8 mouse cellular contexts compared by ENCODE assay signal in genomic region chr14:40894576-40895247, GRCm38 (mm10). TPM values are rescaled to one million over a fixed set of nuclear protein-coding genes. Genes with fewer than 3 reads are reported as not detected.
A peak's percentile ranks its signal among the peaks of the same experiment; 100 is the strongest.
DNase-seq lines count a peak whose midpoint lies in the region; ATAC-seq lines count a peak whose summit lies in the region.

No protein-coding gene starts in this region.

- ATAC-seq in hindbrain, embryonic 14.5 days (ENCODE audit: low FRiP score): peak; percentile 92

- DNase-seq in T-cell, adult 2 months (ENCODE audit: low spot score): peak; percentile 59
- peak; percentile 79 to 86 for DNase-seq in cerebellum, postnatal 25 days
- DNase-seq in frontal cortex, postnatal 36 days (ENCODE audit: low spot score in 2 of 2): peak; percentile 85 to 89
- peak; percentile 83 for DNase-seq in hindbrain, embryonic 14.5 days (ENCODE audit: low spot score)
- DNase-seq in layer of hippocampus, postnatal 36 days: peak; percentile 79 to 80
- peak; percentile 88 for DNase-seq in lung, postnatal 25 days (ENCODE audit: low spot score)
- peak; percentile 85 for DNase-seq in retina, postnatal 1 day
- DNase-seq in thymus, postnatal 4 days: peak; percentile 86

- H3K9me3 ChIP-seq in hindbrain, embryonic 14.5 days (ENCODE audit: control insufficient read depth, low read length): no peaks in the 10 kb centered on the region

- no peaks in the 10 kb centered on the region for H3K4me1 ChIP-seq in hindbrain, embryonic 14.5 days (replicated peaks; ENCODE audit: control insufficient read depth, insufficient read depth, low read length)

- 0 out of 2 replicates have a peak overlapping the region, but pooled peaks have one; percentile 5 for H3K9ac ChIP-seq in hindbrain, embryonic 14.5 days

- H3K4me2 ChIP-seq in hindbrain, embryonic 14.5 days (replicated peaks): peak overlapping the region; percentile 48

- peak overlapping the region; percentile 16; the same call in 1 of the 2 replicates for H3K4me3 ChIP-seq in hindbrain, embryonic 14.5 days (replicated peaks; ENCODE audit: low read length)

- H3K36me3 ChIP-seq in hindbrain, embryonic 14.5 days (replicated peaks; ENCODE audit: control insufficient read depth, insufficient read depth): no peaks in the 10 kb centered on the region

- no peak overlapping the region for H3K27ac ChIP-seq in hindbrain, embryonic 14.5 days

- WGBS in hindbrain, embryonic 14.5 days: 15% methylated on average over 23 of the region's 23 CpGs

- H3K27me3 ChIP-seq in hindbrain, embryonic 14.5 days (ENCODE audit: control insufficient read depth, insufficient read depth, low read length): no peaks in the 10 kb centered on the region

RNA-seq across cellular contexts. Expression of gene Sh2d4b, which starts 1.6 kb away (rescaled TPM):
- 1.1 and 1.7 TPM in 2 replicates for polyA plus RNA-seq in hindbrain, embryonic 14.5 days (2014; fragmentation: Nextera tagmentation; extraction: Ambion mirVana)
- total RNA-seq in layer of hippocampus, postnatal 36 days (2021): 1 to 10 TPM; 2.1 TPM
